Mouse (Mus musculus) T-helper 2 cell (primary cell): ENCODE results near the gene Zfyve27.

Experiments
- in situ Hi-C: fragments of 300-600 bp; cut with MboI, MseI; formaldehyde crosslinking; loops from one replicate; pipeline ENCODE4 v1.15.1; 2025; ENCODE audit warnings: high pct_unique_total_duplicates

Zfyve27 gene

GRCm38 (mm10) chr19:42163764-42164163 lies at the start of gene Zfyve27:
Gene Zfyve27 (plus strand): TSS chr19:42163951.
- in situ Hi-C loops, result no loop called here

- in situ Hi-C loops, result no loop called here
These were observed 47.9 kb upstream of the Zfyve27 start for GRCm38 (mm10) chr19:42115783-42116335.

GRCm38 (mm10) chr19:42118142-42118541 lies 45.6 kb upstream of the Zfyve27 start:
- in situ Hi-C loops, result no loop called here

- in situ Hi-C loops, result no loop called here
These were observed 45.2 kb upstream of the Zfyve27 start for GRCm38 (mm10) chr19:42118596-42118995.

- in situ Hi-C loops, result no loop called here
These were observed 43.3 kb upstream of the Zfyve27 start for GRCm38 (mm10) chr19:42120451-42120850.

GRCm38 (mm10) chr19:42124684-42125083 lies 39.1 kb upstream of the Zfyve27 start:
- in situ Hi-C loops, result no loop called here

GRCm38 (mm10) chr19:42125501-42126218 lies 38.1 kb upstream of the Zfyve27 start:
- in situ Hi-C loops, result no loop called here

- in situ Hi-C loops, result no loop called here
These were observed 37.5 kb upstream of the Zfyve27 start for GRCm38 (mm10) chr19:42126219-42126605.

GRCm38 (mm10) chr19:42127024-42127423 lies 36.7 kb upstream of the Zfyve27 start:
- in situ Hi-C loops, result no loop called here

- in situ Hi-C loops, result no loop called here
These were observed 35.6 kb upstream of the Zfyve27 start for GRCm38 (mm10) chr19:42128052-42128740.

GRCm38 (mm10) chr19:42128787-42129508 lies 34.8 kb upstream of the Zfyve27 start, which contains the start of gene Avpi1:
Gene Avpi1 (minus strand): TSS chr19:42129059.
- in situ Hi-C loops, result no loop called here

GRCm38 (mm10) chr19:42129509-42130293 lies 34.0 kb upstream of the Zfyve27 start:
- in situ Hi-C loops, result no loop called here

- in situ Hi-C loops, result no loop called here
These were observed 33.5 kb upstream of the Zfyve27 start for GRCm38 (mm10) chr19:42130294-42130606.

GRCm38 (mm10) chr19:42131101-42131500 lies 32.6 kb upstream of the Zfyve27 start:
- in situ Hi-C loops, result no loop called here

- in situ Hi-C loops, result no loop called here
These were observed 28.7 kb upstream of the Zfyve27 start for GRCm38 (mm10) chr19:42135070-42135469.

GRCm38 (mm10) chr19:42136126-42136525 lies 27.6 kb upstream of the Zfyve27 start:
- in situ Hi-C loops, result no loop called here

- in situ Hi-C loops, result no loop called here
These were observed 26.5 kb upstream of the Zfyve27 start for GRCm38 (mm10) chr19:42137167-42137672.

GRCm38 (mm10) chr19:42138517-42139285 lies 25.1 kb upstream of the Zfyve27 start:
- in situ Hi-C loops, result no loop called here

- in situ Hi-C loops, result no loop called here
These were observed 23.8 kb upstream of the Zfyve27 start for GRCm38 (mm10) chr19:42139724-42140517.

GRCm38 (mm10) chr19:42141998-42142397 lies 21.8 kb upstream of the Zfyve27 start:
- in situ Hi-C loops, result no loop called here
